Mouse (Mus musculus): Measurements from ENCODE around the gene Gorasp2.

- TF ChIP-seq CTCF (IDR thresholded peaks at IDR 0.05; ENCODE audit: extremely low read depth, insufficient read depth, low read length) (no peak), POLR2A (IDR thresholded peaks at IDR 0.05; ENCODE audit: extremely low read depth, insufficient read depth, low read length) (no peak)
These were observed 62.4 kb downstream of the Gorasp2 start for GRCm38 (mm10) chr2:70723610-70724243.
